Mouse (Mus musculus) cerebellum, postnatal 14 days (tissue): ENCODE data around the gene Zfp575.

ENCODE experiments used
- DNase-seq, 2 experiments: peaks; one replicate each; pipeline ENCODE4 v3.0.0; 2021; ENCODE audit warnings: mixed read lengths in 2 of 2

Zfp575 gene

GRCm38 (mm10) chr7:24563191-24563836 is 24.1 kb downstream of the Zfp575 start:
- no peak for DNase-seq

GRCm38 (mm10) chr7:24561450-24561849 is 26.0 kb downstream of the Zfp575 start:
- no peak for DNase-seq

- DNase-seq = no peak
Observed at GRCm38 (mm10) chr7:24555786-24556185, 31.7 kb downstream of the Zfp575 start.

GRCm38 (mm10) chr7:24551985-24552759 is 35.3 kb downstream of the Zfp575 start:
- DNase-seq = no peak

GRCm38 (mm10) chr7:24547534-24548036 is 39.9 kb downstream of the Zfp575 start:
- peak in 1 of 2 experiments; percentile 42 for DNase-seq

- peak; percentile 99 to 100 for DNase-seq
Observed at GRCm38 (mm10) chr7:24546634-24547389, 40.6 kb downstream of the Zfp575 start.

- DNase-seq = peak in 1 of 2 experiments; percentile 34
Observed at GRCm38 (mm10) chr7:24546068-24546614, 41.3 kb downstream of the Zfp575 start, which contains the start of the genes Pinlyp and Xrcc1. Pinlyp (minus strand) TSS chr7:24546118. Xrcc1 (plus strand) TSS chr7:24546289.

GRCm38 (mm10) chr7:24544506-24544905 is 42.9 kb downstream of the Zfp575 start:
- DNase-seq = no peak

- no peak for DNase-seq
Observed at GRCm38 (mm10) chr7:24539686-24540085, 47.8 kb downstream of the Zfp575 start.

- no peak for DNase-seq
Observed at GRCm38 (mm10) chr7:24538701-24539100, 48.7 kb downstream of the Zfp575 start.

GRCm38 (mm10) chr7:24538154-24538553 is 49.3 kb downstream of the Zfp575 start:
- DNase-seq = peak in 1 of 2 experiments; percentile 36

- DNase-seq = peak; percentile 85 to 89
Observed at GRCm38 (mm10) chr7:24537591-24537990, 49.9 kb downstream of the Zfp575 start.

- no peak for DNase-seq
Observed at GRCm38 (mm10) chr7:24537081-24537480, 50.4 kb downstream of the Zfp575 start.

GRCm38 (mm10) chr7:24534301-24534700 is 53.1 kb downstream of the Zfp575 start:
- no peak for DNase-seq
